Mouse (Mus musculus) testis, adult 2 months (tissue): ENCODE measurements around the gene Rpl5.

Experiments used
- CTCF ChIP-seq: fragments of 200-500 bp; IDR thresholded peaks from 2 replicates; pipeline ENCODE4 v1.5.1; 2012; ENCODE audit warnings: low read depth, mild to moderate bottlenecking, inconsistent platforms, low read length, moderate library complexity; ENCODE audit not compliant: control insufficient read depth, insufficient read depth, insufficient replicate concordance
- POLR2A ChIP-seq: fragments of 200-500 bp; IDR thresholded peaks from 2 replicates; pipeline ENCODE4 v1.6.1; 2012; ENCODE audit warnings: low read depth, mild to moderate bottlenecking, inconsistent platforms, low read length, moderate library complexity; ENCODE audit not compliant: control insufficient read depth

GRCm38 (mm10) chr5:107934770-107935543 is 34.7 kb downstream of the Rpl5 start:
- no peak for TF ChIP-seq CTCF
- TF ChIP-seq POLR2A, result no peak
